Mouse (Mus musculus): Measurements from ENCODE around the gene Tanc1. TPM values are rescaled to one million over a fixed set of nuclear protein-coding genes. Genes with fewer than 3 reads are reported as not detected.

Gene Tanc1
- total RNA-seq, 2 experiments from 2014 or later = 20.9 to 32.2 TPM

- DNase-seq (ENCODE audit: low spot score in 2 of 2) = no peak
Measured at GRCm38 (mm10) chr2:59783832-59784627, 172.2 kb downstream of the Tanc1 start.

DNA sequence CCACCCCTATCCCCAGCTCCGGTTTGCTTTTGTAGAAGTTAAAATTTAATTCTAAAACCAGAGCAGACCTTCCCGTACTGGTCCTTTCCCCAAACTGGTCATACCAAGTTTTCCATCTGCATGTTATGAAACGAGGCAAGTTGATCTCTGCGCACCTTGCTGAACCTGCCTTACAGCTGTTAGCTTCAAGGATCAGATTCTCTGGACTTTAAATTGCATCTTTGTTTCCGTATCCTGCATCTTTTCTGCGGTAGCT, 172.7 kb downstream of the Tanc1 start:
- DNase-seq (ENCODE audit: low spot score in 2 of 2) = no peak

- DNase-seq (ENCODE audit: low spot score in 2 of 2) = no peak
Measured at GRCm38 (mm10) chr2:59785597-59785996, 173.8 kb downstream of the Tanc1 start.

DNA sequence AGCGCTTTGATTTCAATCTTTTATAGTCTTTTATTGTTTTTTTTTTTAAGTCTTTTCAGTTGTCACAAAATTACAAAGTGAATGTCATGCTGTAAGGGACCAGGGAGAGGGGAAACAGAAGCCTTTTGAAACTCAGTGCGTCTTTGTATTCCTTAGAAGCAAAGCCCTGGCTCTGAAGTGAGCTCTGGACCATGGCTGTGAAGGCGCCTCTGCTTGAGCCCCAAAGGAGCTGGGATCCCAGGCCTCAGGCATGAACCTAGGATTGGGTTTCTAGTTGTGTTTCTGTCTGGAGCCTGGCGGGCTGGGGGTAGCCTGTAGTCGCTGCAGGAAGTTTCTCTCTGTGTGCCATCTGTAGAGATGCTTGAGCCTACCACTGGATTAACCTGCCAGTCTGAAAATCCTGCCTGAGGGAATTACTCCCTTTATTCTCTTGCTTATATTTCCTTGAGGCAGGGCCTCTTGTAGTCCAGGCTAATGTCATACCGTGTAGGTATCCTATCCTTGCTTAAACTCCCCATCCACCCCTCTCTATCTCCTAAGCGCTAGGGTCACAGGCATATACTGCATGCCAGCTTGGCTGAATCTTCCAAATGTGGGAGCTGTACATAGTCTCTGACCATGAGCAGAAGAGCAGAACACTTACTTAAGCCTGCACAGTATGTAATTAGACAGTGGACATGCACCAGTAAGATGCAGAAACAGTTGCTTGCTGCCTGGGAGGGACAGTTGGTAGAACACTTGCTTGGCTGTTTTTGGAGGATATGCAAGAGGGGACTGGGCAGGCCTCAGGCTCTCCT, 177.1 kb downstream of the Tanc1 start:
- no peak for DNase-seq (ENCODE audit: low spot score in 2 of 2)

DNA sequence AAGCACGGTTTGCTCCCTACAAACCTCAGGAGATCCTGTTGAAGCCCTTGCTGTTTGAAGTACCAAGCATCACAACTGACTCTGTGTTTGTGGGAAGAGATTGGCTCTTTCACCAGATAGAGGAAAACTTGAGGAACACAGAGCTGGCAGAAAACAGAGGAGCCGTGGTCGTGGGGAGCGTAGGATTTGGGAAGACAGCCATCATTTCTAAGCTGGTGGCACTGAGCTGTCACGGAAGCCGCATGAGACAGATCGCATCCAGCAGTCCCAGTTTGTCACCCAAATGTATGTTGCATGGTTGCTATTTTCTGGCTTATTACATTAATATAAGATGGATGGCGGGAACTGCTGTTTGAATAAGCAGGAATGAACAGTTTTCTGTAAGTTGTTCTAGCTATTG, 179.8 kb downstream of the Tanc1 start:
- DNase-seq (ENCODE audit: low spot score in 2 of 2) = no peak

GRCm38 (mm10) chr2:59793337-59793736, 181.5 kb downstream of the Tanc1 start:
- no peak for DNase-seq (ENCODE audit: low spot score in 2 of 2)

- peak; percentile 28 to 42 for DNase-seq (ENCODE audit: low spot score in 2 of 2)
Measured at GRCm38 (mm10) chr2:59794838-59795237, 183.0 kb downstream of the Tanc1 start.

DNA sequence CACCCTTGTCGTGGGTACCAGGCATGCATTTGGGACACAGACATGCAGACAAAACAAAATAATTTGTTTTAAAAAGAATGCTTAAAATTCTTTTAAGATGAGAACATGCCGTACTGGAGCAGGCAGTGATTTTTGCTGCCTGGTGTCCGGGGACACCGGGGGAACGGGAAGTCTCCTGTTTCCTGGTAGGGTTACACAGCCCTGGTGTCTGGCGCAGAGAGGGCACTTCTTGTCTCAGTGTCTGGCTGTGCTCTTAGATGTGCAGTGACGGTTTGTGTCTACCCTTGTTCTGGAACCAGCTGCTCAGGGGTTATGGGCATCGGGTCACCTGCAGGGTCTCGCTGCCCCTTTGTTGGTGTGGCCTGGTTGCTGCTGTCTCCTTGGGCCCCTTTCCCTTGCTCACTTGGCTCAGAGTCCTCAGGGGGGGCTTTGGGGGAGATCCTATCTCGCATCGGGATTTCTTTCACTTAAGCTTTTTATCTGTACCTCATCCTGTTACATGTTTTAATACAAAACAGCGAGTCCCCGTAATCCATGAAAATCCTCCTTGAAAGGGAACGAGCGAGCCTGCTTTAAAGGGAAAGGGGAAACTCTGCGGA, 187.2 kb downstream of the Tanc1 start:
- DNase-seq (ENCODE audit: low spot score in 2 of 2) = no peak

GRCm38 (mm10) chr2:59799572-59799971, 187.7 kb downstream of the Tanc1 start:
- no peak for DNase-seq (ENCODE audit: low spot score in 2 of 2)

GRCm38 (mm10) chr2:59800481-59801266, 188.8 kb downstream of the Tanc1 start:
- DNase-seq (ENCODE audit: low spot score in 2 of 2) = no peak

DNA sequence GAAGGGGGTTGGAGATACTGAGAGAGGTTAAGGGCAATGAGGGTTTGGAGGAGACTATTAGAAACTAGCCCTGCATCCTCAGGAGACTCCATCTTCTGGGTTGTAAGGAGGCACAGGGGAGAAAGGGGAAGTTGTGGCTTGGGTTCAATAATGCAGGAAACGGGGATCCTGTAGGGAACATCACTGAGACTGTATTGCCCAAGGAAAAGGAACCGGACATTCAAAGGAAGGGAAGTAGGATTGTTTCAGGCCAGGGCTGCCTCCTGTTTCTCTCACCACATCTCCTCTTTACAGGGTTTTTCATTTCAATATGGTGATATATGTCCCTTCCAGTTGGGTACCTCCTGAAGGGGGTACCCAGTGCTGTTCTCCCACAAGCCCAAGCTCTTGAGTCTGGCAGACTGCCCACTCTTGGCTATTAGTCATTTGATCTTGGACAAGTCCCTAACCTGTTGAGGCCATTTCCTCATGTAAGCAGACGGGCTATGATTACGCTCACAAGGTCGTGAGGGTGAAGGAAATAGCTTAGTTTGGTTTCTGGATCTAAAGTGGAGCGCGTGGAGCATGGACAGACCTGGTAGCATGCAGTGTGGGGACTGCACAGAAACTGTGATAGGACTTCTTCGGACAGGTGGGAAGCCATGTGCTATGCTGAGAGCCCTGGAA, 191.0 kb downstream of the Tanc1 start:
- no peak for DNase-seq (ENCODE audit: low spot score in 2 of 2)

GRCm38 (mm10) chr2:59805595-59805994, 193.8 kb downstream of the Tanc1 start:
- no peak for DNase-seq (ENCODE audit: low spot score in 2 of 2)

DNA sequence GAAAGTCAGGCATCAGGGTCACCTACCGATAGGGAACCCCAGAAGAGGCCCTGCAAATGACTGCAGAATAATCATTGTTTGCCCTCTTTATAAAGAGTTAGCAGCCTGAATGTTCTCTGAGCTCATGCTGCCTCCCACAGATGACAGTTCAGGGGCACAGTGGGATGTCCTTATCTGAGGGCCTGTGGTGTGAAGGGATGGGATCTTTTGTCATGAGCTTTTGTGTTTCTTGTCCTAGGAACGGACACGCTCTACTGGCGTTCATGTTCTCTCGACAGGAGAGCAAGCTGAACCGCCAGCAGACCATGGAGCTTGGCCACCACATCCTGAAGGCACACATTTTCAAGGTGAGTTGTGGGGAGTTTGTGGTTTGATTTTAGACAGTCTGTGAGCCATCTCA, 194.2 kb downstream of the Tanc1 start:
- no peak for DNase-seq (ENCODE audit: low spot score in 2 of 2)

DNA sequence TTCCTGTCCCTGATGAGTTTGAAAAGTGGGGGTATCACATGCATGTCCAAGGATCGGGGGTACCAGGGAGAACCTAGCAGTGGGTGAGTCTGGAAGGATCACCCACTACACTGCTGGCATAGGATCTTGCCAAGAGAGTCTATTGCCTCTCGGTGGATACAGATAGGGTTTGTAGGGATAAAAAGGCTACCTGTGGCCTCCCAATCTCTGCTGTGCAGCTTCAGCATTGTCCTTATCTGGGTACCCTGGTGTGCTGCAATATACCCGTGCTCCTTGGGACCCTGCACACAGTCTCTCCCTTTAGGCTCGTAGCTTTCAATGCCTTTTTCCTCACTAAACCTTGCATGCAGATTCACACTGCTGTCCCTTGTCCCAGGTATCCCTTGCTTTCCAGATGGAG, 196.8 kb downstream of the Tanc1 start:
- DNase-seq (ENCODE audit: low spot score in 2 of 2) = no peak

DNA sequence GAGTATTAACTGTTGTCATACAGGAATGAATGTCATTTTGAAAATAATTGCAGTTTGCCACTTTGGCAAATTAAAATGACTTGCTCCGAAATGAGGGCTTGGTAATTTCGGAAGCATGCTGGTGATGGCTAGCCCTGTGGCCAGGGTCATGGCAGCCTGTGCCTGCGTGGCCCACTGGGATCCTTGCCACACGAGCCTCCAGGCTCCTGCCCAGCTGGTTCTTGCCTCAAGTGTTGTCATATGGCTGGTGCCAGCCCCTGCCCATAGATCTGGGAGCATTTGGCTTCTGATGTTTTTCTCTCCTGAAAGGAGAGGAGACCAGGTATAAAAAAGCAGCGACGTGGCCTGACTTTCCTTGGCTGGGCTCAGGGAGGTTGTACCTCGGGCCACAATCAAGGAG, 198.2 kb downstream of the Tanc1 start:
- no peak for DNase-seq (ENCODE audit: low spot score in 2 of 2)

GRCm38 (mm10) chr2:59811247-59811646, 199.4 kb downstream of the Tanc1 start:
- no peak for DNase-seq (ENCODE audit: low spot score in 2 of 2)

DNA sequence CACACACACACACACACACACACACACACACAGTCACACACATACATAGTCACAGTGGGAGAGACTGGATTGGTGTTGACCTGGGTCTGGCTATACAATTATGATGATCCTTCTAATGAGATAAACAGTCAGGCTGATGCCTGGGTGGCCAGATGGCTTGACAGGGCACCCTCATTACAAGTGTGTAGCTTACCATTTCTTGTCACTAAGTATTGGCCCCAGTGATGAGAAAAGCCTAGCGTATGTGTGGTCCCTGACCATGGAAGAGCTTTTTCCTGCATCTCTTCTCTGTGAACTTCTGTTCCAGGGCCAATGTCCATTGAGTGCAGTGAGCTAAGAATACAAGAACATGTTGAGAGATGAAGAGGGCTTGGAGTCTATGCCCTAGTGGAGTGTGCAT, 200.8 kb downstream of the Tanc1 start:
- no peak for DNase-seq (ENCODE audit: low spot score in 2 of 2)

- no peak for DNase-seq (ENCODE audit: low spot score in 2 of 2)
Measured at GRCm38 (mm10) chr2:59813457-59813856, 201.6 kb downstream of the Tanc1 start.

DNA sequence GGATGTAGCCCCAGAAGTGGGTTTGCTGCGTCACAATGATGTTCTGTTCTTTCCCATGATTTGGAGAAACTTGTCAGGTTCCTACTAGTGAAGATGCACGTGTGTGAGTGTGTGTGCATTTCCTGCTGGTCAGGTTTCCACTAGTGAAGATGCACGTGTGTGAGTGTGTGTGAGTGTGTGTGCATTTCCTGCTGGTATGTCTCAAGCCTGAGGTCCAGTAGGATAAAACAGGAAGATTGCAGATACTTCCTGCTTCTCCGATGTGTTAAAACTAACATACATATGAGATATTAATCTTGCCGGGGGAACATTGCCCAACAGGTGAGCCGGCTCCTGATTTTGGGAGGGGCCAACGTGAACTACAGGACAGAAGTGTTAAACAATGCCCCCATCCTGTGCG, 203.2 kb downstream of the Tanc1 start:
- DNase-seq (ENCODE audit: low spot score in 2 of 2) = no peak

- DNase-seq (ENCODE audit: low spot score in 2 of 2) = no peak
Measured at GRCm38 (mm10) chr2:59818663-59819062, 206.8 kb downstream of the Tanc1 start.

GRCm38 (mm10) chr2:59819415-59819814, 207.6 kb downstream of the Tanc1 start:
- DNase-seq (ENCODE audit: low spot score in 2 of 2) = no peak

Data from layer of hippocampus, postnatal 10 days (tissue).